Mouse (Mus musculus): ENCODE measurements around the gene Cyp2b19. TPM values are rescaled to one million over a fixed set of nuclear protein-coding genes. Genes with fewer than 3 reads are reported as not detected.

Gene Cyp2b19
- not detected in 2 replicates for polyA plus RNA-seq (2012; rRNA removed; ENCODE audit: low replicate concordance)

DNA sequence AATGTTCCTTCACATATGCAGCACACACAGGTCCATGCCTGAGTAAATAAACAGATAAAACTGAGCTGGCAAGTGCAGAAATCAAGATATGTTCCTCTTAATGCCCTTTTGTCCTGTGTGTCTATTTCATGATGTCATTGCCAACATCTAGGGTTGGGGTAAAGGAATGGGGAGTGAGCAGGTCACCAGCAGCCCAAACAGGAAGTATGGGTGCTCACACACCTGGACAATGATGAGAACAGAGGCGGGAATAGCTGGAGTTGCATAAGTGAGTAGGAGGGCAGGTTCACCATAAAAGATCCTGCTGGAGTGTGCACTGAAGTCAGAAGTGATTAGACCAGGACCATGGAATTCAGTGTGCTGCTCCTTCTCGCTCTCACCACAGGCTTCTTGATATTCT, at the start of gene Cyp2b19:
Gene Cyp2b19, plus strand, starts transcription at position 301 of the 400 bp plus-strand sequence.

GRCm38 (mm10) chr7:26808592-26808991, 51.6 kb downstream of the Cyp2b19 start, which contains the start of gene Cyp2g1:
TSS of gene Cyp2g1 (plus strand) at chr7:26808892.

Other genes with a start within 250 kb of the Cyp2b19 start
- gene Nlrp9a, start 222.1 kb upstream of the Cyp2b19 start, polyA plus RNA-seq (2012; rRNA removed; ENCODE audit: low replicate concordance), result not detected in 2 replicates
- not detected in 2 replicates for gene Vmn1r185, start 138.7 kb upstream of the Cyp2b19 start, polyA plus RNA-seq (2012; rRNA removed; ENCODE audit: low replicate concordance)
- gene Cyp2b23, start 70.7 kb upstream of the Cyp2b19 start, polyA plus RNA-seq (2012; rRNA removed; ENCODE audit: low replicate concordance), result not detected in 2 replicates
- gene Cyp2g1, start 51.8 kb downstream of the Cyp2b19 start, polyA plus RNA-seq (2012; rRNA removed; ENCODE audit: low replicate concordance), result not detected in 2 replicates
- 0.05 TPM in 1 of 2 replicates, not detected in the other for gene Cyp2a5, start 78.2 kb downstream of the Cyp2b19 start, polyA plus RNA-seq (2012; rRNA removed; ENCODE audit: low replicate concordance)
- not detected in 2 replicates for gene Cyp2a22, start 182.2 kb downstream of the Cyp2b19 start, polyA plus RNA-seq (2012; rRNA removed; ENCODE audit: low replicate concordance)